Mouse (Mus musculus) stomach, embryonic 15.5 days (tissue): Measurements from ENCODE around the gene Sae1. TPM values are rescaled to one million over a fixed set of nuclear protein-coding genes. Genes with fewer than 3 reads are reported as not detected.

Experiments used
- ATAC-seq: fragments of 200-750 bp; cut with Nextera tagmentation; 2 replicates; pipeline ENCODE4 v1.8.0; 2017; ENCODE audit warnings: low read depth, moderate number of reproducible peaks, moderate TSS enrichment; ENCODE audit not compliant: insufficient read depth, low FRiP score
- H3K27ac ChIP-seq: fragments of 300-500 bp; sonication (generic); 2 replicates; pipeline ENCODE4 v1.5.1; 2015; ENCODE audit warnings: mild to moderate bottlenecking, inconsistent platforms
- H3K27me3 ChIP-seq: fragments of 300-500 bp; sonication (generic); replicated peaks from 2 replicates; pipeline ENCODE4 v1.6.1; 2015; ENCODE audit warnings: inconsistent platforms
- H3K36me3 ChIP-seq: fragments of 300-500 bp; sonication (generic); 2 replicates; pipeline ENCODE4 v1.6.1; 2015; ENCODE audit warnings: inconsistent platforms
- H3K4me1 ChIP-seq: fragments of 300-500 bp; sonication (generic); 2 replicates; pipeline ENCODE4 v1.6.1; 2015; ENCODE audit warnings: inconsistent platforms
- H3K4me2 ChIP-seq: fragments of 300-500 bp; sonication (generic); 2 replicates; pipeline ENCODE4 v1.6.1; 2015; ENCODE audit warnings: mild to moderate bottlenecking, inconsistent platforms
- H3K4me3 ChIP-seq: fragments of 300-500 bp; sonication (generic); replicated peaks from 2 replicates; pipeline ENCODE4 v1.5.1; 2015; ENCODE audit warnings: inconsistent platforms
- H3K9ac ChIP-seq: fragments of 300-500 bp; sonication (generic); 2 replicates; pipeline ENCODE4 v1.6.1; 2015; ENCODE audit warnings: inconsistent platforms
- H3K9me3 ChIP-seq: fragments of 300-500 bp; sonication (generic); 2 replicates; pipeline ENCODE4 v1.6.1; 2016; ENCODE audit warnings: inconsistent platforms
- WGBS: fragments of 180-500 bp; shearing (Covaris S2); methylation state at CpG from one replicate; pipeline ENCODE4 v1.1.7; 2015; 5-methylcytosine and 5-hydroxymethylcytosine counted together
- polyA plus RNA-seq: library from polyadenylated mRNA; unstranded; fragments of >200 nt; fragmentation: Nextera tagmentation; extraction: Ambion mirVana; gene quantifications from 2 replicates; pipeline ENCODE4 v1.2.1, GENCODE M21; 2015

The Sae1 gene
- polyA plus RNA-seq, 1 experiment from 2014 or later: 272 TPM

DNA sequence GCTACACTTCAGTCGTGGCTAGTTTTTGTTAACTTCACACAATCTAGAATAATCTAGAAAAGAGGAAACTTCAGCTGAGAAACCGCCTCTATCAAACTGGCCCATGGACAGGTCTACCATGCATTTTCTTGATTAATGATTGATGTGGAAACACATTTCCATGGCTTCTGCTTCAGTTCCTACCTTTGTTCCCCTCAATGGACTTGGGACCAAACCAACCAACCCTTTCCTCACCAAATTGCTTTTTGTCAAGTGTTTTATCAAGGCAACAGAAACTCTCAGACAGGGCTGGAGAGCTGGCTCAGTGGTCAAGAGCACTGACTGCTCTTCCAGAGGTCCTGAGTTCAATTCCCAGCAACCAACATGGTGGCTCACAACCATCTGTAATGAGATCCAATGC, 17.0 kb downstream of the Sae1 start:
- no peaks in the 10 kb centered on the region for H3K27me3 ChIP-seq
- peaks cover 49% of the 10 kb centered on the region for H3K36me3 ChIP-seq
- 91% methylated on average over 2 of the region's 2 CpGs for whole genome bisulfite sequencing
- no peak overlapping the region for H3K4me2 ChIP-seq
- no peak overlapping the region for H3K4me3 ChIP-seq
- H3K27ac ChIP-seq: no peak overlapping the region
- H3K4me1 ChIP-seq: no peaks in the 10 kb centered on the region
- H3K9ac ChIP-seq: no peak overlapping the region
- ATAC-seq: no peak
- no peaks in the 10 kb centered on the region for H3K9me3 ChIP-seq

DNA sequence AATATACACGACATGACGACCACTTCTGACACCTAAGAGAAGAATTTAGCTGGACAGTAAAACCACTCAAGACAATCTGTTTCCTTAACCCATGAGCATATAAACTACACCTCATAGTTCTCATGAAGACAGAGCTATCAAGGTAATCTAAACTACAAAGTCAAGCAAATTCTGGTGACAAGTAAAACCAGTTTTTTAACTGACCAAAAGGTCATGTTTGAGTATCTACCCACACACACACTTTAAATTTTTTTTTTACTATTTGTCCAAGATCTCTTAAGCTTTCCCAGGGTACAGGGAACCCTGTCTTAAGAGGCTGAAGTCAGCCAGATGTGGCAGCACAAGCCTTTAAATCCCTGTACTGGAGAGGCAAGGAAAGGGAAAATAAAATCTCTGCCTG, 18.8 kb downstream of the Sae1 start:
- ATAC-seq: peak; percentile 40; the same call in 1 of the 2 replicates
- Histone ChIP-seq H3K9ac (no peak overlapping the region), H3K9me3 (no peaks in the 10 kb centered on the region), H3K27ac (peak overlapping the region; percentile 62; the same call in 1 of the 2 replicates), H3K27me3 (no peaks in the 10 kb centered on the region), H3K4me3 (no peak overlapping the region), H3K4me1 (no peaks in the 10 kb centered on the region), H3K36me3 (peaks cover 40% of the 10 kb centered on the region), H3K4me2 (no peak overlapping the region)
- WGBS: 66% methylated on average over 2 of the region's 2 CpGs

DNA sequence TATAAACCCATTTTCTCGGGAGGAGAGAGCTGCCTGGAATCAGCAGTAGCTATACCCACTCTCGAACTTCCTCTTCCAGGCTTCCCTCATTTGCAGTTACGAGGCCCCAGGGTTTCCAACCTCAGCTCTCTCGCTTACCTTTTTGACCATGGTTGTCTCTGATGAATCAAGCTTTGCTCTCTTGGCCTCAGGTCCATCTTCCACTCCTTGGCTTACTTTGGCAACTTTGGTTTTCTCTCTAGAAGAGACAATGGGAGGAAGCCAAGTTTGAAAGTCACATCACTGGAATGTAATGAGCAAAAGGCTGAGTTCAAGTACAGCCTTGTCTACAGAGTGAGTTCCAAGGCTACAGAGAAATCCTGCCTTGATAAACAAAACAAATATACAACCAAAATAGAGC, 20.9 kb downstream of the Sae1 start:
- H3K36me3 ChIP-seq: peaks cover 46% of the 10 kb centered on the region
- no peak overlapping the region for H3K4me2 ChIP-seq
- no peaks in the 10 kb centered on the region for H3K27me3 ChIP-seq
- 69% methylated on average over 4 of the region's 4 CpGs for WGBS
- H3K4me3 ChIP-seq: no peak overlapping the region
- H3K27ac ChIP-seq: peak overlapping the region; percentile 17; the same call in 1 of the 2 replicates
- no peaks in the 10 kb centered on the region for H3K9me3 ChIP-seq
- H3K4me1 ChIP-seq: no peaks in the 10 kb centered on the region
- H3K9ac ChIP-seq: no peak overlapping the region
- ATAC-seq: no peak

DNA sequence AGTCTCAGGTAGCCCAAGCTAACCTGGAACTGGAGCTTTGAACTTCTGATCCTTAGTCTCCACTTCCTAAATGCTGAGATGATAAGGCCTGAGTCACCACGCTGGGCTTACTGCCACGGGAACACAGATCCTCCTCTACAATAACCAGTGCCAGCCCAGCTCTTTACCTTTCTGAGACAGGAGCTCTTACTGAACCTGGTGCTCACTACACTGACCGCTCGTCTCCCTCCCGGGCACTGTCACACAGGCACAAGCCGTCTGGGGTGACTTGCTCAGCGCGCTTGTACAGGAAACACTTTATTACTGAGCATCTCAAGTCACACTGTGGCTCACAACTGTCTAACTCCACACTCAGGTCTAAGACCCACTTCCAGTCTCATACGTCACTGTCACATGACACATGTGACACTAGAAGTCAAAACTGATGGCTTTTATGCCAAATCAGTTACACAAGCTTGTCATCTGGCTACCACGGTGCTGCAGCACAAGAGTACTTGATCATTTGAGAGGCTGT, 21.4 kb downstream of the Sae1 start:
- no peak overlapping the region for H3K9ac ChIP-seq
- no peak overlapping the region for H3K4me3 ChIP-seq
- WGBS: 73% methylated on average over 10 of the region's 10 CpGs
- no peaks in the 10 kb centered on the region for H3K9me3 ChIP-seq
- peaks cover 46% of the 10 kb centered on the region for H3K36me3 ChIP-seq
- H3K4me2 ChIP-seq: no peak overlapping the region
- peak; percentile 41; the same call in 1 of the 2 replicates for ATAC-seq
- no peaks in the 10 kb centered on the region for H3K4me1 ChIP-seq
- H3K27ac ChIP-seq: peak overlapping the region; percentile 17
- H3K27me3 ChIP-seq: no peaks in the 10 kb centered on the region

DNA sequence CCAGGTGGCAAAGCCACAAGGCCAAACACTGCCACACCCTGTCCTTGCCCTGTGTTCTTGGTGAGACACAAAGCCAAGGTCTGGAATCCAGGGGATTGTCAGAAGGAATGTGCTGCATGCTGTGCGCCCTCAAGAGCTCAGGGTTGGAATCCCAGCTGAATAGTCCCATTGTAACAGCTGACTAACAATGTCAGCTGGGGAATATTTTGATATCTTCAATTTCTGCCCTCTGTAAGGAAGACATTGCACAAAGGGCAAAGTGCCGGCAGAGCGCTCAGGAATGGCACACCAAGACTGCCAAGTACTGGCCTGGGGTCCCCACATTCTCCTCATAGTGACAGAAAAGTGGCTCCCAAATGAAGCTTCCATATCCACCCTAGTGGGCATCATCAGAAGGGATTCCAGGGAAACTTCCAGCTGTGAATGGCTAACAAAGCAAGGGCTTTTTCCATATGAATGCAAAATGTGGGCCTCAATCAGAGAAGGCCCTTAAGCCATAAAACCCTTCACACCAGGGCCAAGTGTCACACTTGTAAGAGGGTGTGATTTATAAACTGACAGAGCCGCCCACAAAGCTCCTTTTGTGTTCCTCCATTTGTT, 22.6 kb downstream of the Sae1 start:
- no peak overlapping the region for H3K9ac ChIP-seq
- WGBS: 68% methylated on average over 4 of the region's 4 CpGs
- H3K27ac ChIP-seq: peak overlapping the region; percentile 65
- no peaks in the 10 kb centered on the region for H3K4me1 ChIP-seq
- no peak overlapping the region for H3K4me2 ChIP-seq
- no peaks in the 10 kb centered on the region for H3K9me3 ChIP-seq
- no peak overlapping the region for H3K4me3 ChIP-seq
- H3K27me3 ChIP-seq: no peaks in the 10 kb centered on the region
- ATAC-seq: 0 out of 2 replicates have a peak, but pooled peaks have one; percentile 53
- peaks cover 34% of the 10 kb centered on the region for H3K36me3 ChIP-seq

DNA sequence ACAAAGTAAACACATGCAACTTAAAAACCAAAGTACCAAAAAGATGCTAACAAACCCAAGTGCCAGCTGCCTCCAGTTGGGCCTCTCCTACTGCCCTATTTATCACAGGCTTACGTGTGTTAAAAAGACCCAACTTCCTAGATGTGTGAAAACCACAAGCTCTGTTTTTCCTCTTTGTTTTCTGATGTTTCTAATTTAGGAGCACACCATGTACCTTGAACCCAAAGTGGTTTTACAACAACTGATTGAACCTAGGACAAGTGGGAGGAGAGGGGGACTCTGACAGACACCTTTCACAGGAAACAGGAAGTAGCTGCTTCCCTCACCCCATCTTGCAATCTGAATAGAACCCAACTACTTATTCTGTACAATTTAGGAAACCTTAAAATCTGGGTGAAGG, 23.3 kb downstream of the Sae1 start:
- 73% methylated on average over 1 of the region's 1 CpGs for WGBS
- no peak for ATAC-seq

DNA sequence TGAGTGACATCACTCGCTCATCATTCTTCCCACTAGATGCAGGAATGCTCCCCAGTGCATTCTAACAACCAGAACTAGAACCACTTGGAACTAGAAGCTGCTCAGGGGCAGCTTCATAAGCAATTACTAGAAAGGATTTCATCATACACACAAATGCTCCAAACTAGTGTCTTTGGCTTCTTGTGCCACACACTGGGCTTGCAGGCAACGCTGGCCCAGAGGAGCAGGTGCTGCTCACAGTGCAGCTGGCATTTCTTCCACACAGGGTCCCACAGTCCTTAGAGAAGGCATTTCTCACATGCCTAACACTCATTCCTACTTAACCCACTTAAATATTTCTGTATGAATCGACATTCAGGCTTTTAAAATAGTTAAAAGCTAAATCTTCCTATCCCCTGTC, 30.0 kb downstream of the Sae1 start:
- WGBS: 92% methylated on average over 3 of the region's 3 CpGs
- Histone ChIP-seq H3K27me3 (no peaks in the 10 kb centered on the region), H3K4me3 (no peak overlapping the region), H3K4me2 (no peak overlapping the region), H3K9ac (no peak overlapping the region), H3K27ac (no peak overlapping the region), H3K36me3 (peaks cover 49% of the 10 kb centered on the region), H3K4me1 (no peaks in the 10 kb centered on the region), H3K9me3 (no peaks in the 10 kb centered on the region)
- no peak for ATAC-seq

More for the DNA sequence above, 23.3 kb downstream of the Sae1 start:
- H3K4me1 ChIP-seq: no peaks in the 10 kb centered on the region
- H3K36me3 ChIP-seq: peaks cover 33% of the 10 kb centered on the region
- H3K4me3 ChIP-seq: no peak overlapping the region
- peak overlapping the region; percentile 65; the same call in 1 of the 2 replicates for H3K27ac ChIP-seq
- no peaks in the 10 kb centered on the region for H3K27me3 ChIP-seq
- H3K4me2 ChIP-seq: no peak overlapping the region
- no peaks in the 10 kb centered on the region for H3K9me3 ChIP-seq
- H3K9ac ChIP-seq: no peak overlapping the region

DNA sequence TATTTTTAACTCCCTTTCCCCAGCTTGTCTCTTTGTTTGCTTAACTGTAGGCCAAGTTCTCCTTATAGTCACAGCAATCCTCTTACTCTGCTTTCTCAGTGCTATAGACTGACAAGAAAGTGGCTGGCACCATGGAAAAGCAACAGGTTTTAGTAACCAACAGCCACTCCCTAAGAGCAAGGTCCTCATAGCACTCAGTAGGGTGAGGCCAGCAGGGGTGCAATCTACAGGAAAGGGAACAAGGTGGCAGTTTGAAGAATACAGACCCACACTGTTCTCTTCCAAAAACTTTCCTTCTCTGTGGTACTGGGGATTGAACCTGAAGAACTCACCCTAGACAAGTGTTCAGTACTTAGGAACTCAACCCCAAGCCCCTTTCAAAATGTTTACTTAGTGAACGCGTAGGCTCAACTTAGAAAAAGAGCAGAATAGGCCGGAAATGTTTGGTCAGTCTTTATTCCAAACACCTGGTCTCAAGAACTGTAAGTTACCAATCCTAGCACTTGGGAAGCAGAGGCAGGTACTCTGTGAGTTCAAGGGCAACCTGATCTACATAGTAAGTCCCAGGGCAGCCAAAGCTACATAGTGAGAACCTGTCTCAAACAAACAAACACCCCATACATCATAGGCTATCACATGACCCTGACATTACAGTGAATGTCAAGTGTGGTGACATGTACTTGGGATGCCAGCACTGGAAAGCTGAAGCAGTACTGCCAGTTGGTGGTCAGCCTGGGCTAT, 31.6 kb downstream of the Sae1 start:
- H3K4me2 ChIP-seq: no peak overlapping the region
- no peaks in the 10 kb centered on the region for H3K9me3 ChIP-seq
- ATAC-seq: no peak; the same call in 1 of the 2 replicates
- WGBS: 71% methylated on average over 3 of the region's 3 CpGs
- peak overlapping the region; percentile 19; the same call in 1 of the 2 replicates for H3K27ac ChIP-seq
- H3K9ac ChIP-seq: no peak overlapping the region
- peaks cover 46% of the 10 kb centered on the region for H3K36me3 ChIP-seq
- no peaks in the 10 kb centered on the region for H3K27me3 ChIP-seq
- H3K4me3 ChIP-seq: no peak overlapping the region
- H3K4me1 ChIP-seq: no peaks in the 10 kb centered on the region

DNA sequence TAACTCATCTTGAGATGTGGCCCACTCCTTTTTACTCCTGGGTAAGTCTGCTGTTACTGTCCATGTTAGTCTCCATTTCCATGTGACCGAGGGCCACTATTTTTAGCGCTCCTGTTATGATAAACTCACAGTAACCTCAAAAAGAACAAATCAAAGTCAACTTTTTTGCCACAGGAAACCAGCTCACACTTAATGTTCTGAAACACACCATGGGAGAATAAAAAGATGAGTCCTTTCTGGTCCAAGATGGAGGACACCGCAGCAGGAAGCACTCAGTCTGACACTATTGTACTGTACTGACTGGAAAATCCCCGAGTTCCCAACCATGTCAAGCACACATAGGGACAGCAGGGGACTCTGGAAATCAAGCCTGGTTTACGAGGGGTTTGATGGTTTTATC, 37.6 kb downstream of the Sae1 start:
- Histone ChIP-seq H3K27ac (no peak overlapping the region), H3K36me3 (peaks cover 28% of the 10 kb centered on the region), H3K4me1 (no peaks in the 10 kb centered on the region), H3K4me2 (no peak overlapping the region), H3K4me3 (no peak overlapping the region), H3K9me3 (no peaks in the 10 kb centered on the region), H3K9ac (no peak overlapping the region), H3K27me3 (no peaks in the 10 kb centered on the region)
- no peak for ATAC-seq
- WGBS: 75% methylated on average over 5 of the region's 5 CpGs

DNA sequence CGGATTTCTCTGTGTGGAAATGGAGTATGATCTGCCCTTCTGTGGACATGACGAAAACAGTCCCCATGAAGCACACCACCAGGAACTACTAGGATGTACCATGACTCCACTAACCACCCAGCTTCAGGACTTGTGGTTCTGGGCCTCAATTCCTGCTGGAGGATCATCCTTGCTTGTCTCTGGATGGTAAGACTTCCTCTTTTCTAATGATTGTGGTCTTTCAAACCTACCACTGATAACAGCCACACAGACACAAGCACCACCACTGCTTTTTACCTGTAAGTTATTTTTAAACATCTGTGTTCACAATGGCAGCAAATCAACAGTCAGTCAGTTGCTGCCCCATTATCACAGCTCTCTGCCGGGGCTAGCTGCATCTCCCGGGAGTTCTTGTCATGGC, 42.3 kb downstream of the Sae1 start:
- Histone ChIP-seq H3K4me2 (no peak overlapping the region), H3K27ac (no peak overlapping the region), H3K9ac (no peak overlapping the region), H3K4me1 (no peaks in the 10 kb centered on the region), H3K36me3 (peaks cover 24% of the 10 kb centered on the region), H3K9me3 (no peaks in the 10 kb centered on the region), H3K27me3 (no peaks in the 10 kb centered on the region), H3K4me3 (no peak overlapping the region)
- 81% methylated on average over 4 of the region's 4 CpGs for WGBS
- no peak for ATAC-seq

DNA sequence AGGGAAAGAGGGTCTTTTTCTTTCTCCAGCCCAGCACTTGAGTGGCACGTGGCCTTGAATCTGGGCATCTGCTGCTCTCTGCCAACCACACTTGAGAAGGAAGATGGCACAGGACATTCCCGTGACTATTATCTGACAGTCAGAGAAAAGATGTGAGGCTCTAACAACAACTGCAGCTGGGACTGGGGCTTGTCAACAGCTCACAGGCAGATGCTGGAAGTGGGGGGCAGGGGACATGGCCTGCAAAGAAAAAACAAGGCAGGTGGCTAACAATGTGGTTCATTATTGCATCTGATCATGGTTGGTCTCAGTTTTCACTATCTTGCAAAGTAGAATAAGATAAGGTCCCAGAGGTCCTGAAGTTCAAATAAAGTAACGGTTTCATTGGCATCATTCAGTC, 43.0 kb downstream of the Sae1 start:
- no peak for ATAC-seq
- Histone ChIP-seq H3K4me3 (no peak overlapping the region), H3K27ac (no peak overlapping the region), H3K27me3 (no peaks in the 10 kb centered on the region), H3K4me2 (no peak overlapping the region), H3K36me3 (peaks cover 21% of the 10 kb centered on the region), H3K9me3 (no peaks in the 10 kb centered on the region), H3K9ac (no peak overlapping the region), H3K4me1 (no peaks in the 10 kb centered on the region)
- WGBS: 88% methylated on average over 3 of the region's 3 CpGs

DNA sequence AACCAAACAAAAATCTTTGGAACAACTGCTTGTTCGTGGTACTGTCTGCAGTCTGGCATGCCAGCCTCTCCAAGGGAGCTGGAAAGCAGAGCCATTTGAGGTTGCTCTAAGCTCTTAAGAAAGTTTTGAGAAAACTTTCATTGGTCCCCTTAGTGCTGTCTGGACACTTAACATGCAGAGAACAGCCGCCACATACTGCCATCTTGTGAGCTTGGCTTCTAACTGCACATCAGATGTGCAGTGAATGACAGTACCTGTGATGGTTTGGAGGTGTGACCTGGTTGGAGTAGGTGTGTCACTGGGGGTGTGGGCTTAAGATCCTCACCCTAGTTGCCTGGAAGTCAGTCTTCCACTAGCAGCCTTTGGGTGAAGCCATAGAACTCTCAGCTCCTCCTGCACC, 49.9 kb downstream of the Sae1 start:
- 76% methylated on average over 2 of the region's 2 CpGs for WGBS

More for the DNA sequence above, 49.9 kb downstream of the Sae1 start:
- ATAC-seq: no peak
- no peaks in the 10 kb centered on the region for H3K9me3 ChIP-seq
- H3K4me2 ChIP-seq: no peak overlapping the region
- H3K27ac ChIP-seq: no peak overlapping the region
- H3K4me3 ChIP-seq: no peak overlapping the region
- H3K27me3 ChIP-seq: no peaks in the 10 kb centered on the region
- H3K9ac ChIP-seq: no peak overlapping the region
- H3K4me1 ChIP-seq: no peaks in the 10 kb centered on the region
- H3K36me3 ChIP-seq: peaks cover 25% of the 10 kb centered on the region; the same call in 1 of the 2 replicates
